Mouse (Mus musculus): ENCODE data around the gene Fbxo46. TPM values are rescaled to one million over a fixed set of nuclear protein-coding genes. Genes with fewer than 3 reads are reported as not detected.
A peak's percentile ranks its signal among the peaks of the same experiment; 100 is the strongest.
"Not testable (repeated sequence)": the region's sequence is repeated elsewhere in the genome, so short reads cannot be mapped to it uniquely, and the experiment has no call there.

Gene Fbxo46
- total RNA-seq, 2 experiments from 2014 or later, result 4.6 to 5.3 TPM

DNA sequence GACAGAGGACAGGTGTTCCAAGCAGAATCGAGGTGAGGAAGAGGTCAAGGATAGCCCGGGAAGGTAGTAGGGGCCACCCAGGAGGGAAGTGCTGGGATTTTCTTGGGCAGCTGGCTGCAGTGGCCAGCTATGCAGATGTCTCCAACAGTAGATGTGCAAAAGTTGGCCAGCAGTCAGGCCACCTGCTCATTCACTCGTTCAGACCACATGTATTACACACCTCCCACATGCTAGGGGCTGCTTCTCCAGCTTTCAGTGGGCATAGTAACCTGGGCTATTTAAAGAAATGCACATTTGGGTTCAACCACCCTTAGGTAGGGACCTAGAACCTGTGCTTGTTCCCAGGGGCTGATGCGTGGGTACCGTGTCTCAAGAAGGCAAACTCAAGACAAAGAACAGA lies 8.1 kb downstream of the Fbxo46 start:
- DNase-seq, result no peak
- intact Hi-C loops (cut with DNase I), result no loop called here

DNA sequence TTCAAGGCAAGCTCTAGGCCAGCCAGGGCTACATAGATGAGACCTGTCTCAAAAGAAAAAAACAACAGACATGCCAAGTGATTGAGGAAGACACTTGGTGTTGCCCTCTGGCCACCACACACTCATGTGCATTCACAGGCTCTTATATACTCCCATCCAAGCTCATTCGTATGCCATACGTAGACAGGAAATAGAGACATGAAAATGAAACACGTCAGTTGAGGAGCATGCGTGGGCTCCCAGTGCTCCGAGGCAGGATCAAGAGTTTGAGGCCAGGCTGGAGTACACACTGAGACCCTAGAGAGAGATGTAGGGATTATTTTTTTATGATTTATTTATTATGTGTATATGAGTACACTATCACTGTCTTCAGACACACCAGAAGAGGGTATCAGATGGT lies 9.7 kb downstream of the Fbxo46 start:
- DNase-seq, result no peak
- intact Hi-C loops (cut with DNase I), result no loop called here

DNA sequence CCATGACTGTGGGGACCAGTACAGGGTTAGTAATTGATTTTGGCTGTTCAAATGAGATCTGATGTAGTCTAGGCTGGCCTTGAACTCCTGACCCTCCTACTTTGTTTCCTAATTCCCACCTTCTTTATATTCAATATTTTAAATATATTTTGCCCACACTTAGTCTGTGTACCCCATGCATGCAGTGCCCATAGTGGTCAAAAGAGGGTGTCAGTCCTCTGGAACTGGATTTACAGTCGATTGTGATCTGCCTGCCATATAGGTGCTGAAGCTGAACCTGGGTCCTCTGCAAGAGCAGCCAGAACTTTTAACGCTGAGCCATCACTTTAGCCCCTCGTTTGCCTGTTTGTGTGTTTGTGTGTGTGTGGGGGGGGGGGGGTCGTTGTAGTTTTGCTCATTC lies 11.0 kb downstream of the Fbxo46 start:
- intact Hi-C loops (cut with DNase I), result no loop called here
- DNase-seq, result no peak

DNA sequence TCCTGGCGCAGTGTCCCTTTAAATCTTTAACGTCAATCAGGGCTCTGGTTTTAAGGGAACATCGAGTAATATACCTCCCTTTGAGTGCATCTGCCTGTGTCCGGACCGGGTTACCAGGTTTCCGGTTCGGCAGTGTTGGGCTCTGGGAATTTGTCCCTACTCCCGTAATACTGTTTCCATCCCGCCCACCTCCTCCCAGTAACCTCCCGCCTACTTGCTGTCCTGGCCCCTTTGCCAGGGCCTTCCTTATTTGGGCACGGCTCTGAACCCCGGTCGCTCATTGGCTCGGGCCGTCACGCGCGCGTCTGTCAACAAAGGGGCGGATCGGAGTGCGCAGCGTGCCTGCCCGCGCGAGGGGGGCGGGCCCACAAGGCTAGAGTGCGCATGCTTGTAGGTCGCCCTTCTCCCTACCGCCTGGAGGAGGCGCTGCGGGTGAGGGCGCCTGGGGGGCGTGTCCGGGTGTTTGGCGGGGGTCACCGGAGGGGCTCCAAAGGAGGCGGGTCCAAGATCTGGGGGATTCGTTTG lies 11.7 kb downstream of the Fbxo46 start:
- DNase-seq, result peak; percentile 92 to 93
- intact Hi-C loops (cut with DNase I), result no loop called here

DNA sequence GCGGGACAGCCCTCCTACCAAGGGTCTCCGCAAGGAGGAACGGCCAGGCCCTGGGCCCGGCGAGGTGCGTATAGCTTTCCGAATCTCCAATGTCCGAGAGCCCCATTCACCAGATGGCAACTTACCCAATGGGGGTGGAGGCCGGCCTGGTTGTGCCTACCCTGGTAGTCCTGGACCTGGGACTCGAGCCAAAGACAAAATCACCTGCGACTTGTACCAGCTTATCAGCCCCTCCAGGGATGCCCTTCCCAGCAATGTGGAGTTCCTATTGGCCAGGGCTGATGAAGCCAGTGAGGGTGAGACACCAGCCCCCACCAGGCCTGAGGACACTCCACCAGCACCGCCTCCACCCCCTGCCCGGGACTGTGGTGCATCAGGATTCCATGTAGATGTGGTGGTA lies 16.5 kb downstream of the Fbxo46 start:
- DNase-seq, result no peak
- intact Hi-C loops (cut with DNase I), result no loop called here

GRCm38 (mm10) chr7:19136673-19137334 lies 17.1 kb downstream of the Fbxo46 start:
- intact Hi-C loops (cut with DNase I), result no loop called here
- DNase-seq, result no peak

DNA sequence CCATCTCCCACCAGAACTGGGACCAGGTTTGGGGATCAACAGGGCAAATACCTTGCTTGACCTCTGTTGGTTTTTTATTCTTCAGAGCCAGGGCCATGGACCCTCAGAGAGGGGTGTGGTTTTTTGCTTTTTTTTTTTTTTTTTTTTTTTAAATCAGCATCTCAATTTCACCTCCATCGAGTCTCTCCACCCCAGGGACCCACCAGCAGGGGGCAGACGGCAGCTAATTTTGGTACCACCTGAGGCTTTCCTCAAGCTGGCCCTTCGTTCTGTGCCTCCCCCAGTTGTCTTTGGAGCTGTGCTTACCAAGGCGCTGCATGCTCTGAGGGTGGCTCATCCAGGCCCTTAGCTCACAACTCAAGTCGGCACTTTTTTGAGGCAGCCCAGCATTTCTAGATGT lies 17.7 kb downstream of the Fbxo46 start:
- peak in 1 of 2 experiments; percentile 53 for DNase-seq
- intact Hi-C loops (cut with DNase I), result no loop called here

- DNase-seq, result no peak
- intact Hi-C loops (cut with DNase I), result no loop called here
Observed at GRCm38 (mm10) chr7:19146793-19147192, 27.1 kb downstream of the Fbxo46 start.

DNA sequence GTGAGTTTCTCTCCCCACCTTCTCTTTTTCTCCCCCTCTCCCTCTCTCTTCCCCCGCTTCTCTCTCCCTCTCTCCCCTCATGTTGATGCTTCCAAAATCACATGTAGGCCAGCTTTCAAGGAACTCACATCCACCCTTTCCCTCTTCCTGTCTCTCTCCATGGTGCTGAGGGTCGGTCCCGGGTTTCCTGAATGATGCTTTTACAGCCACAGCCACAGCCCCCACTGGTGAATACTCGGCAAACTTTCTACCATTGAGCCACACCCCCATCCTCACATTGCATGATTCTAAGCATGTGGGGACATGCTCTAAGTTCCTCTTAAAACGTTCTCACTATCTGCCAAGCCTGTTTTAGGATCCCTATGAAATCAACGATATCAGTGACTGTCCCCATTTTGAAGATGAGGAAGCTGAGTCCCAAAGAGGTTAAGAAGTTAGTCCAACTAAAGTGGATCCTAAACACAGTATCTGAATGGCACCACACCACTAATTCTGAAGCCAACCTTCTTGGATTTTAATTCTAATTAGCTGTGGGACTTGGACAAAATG lies 27.9 kb downstream of the Fbxo46 start:
- no peak for DNase-seq
- intact Hi-C loops (cut with DNase I), result loop anchor here (1.0 kb wide), 1 partner anchor 13 kb away; no protein-coding TSS in a partner anchor

GRCm38 (mm10) chr7:19148180-19148874 lies 28.7 kb downstream of the Fbxo46 start:
- intact Hi-C loops (cut with DNase I), result loop anchor here (1.0 kb wide), 1 partner anchor 14 kb away; no protein-coding TSS in a partner anchor

GRCm38 (mm10) chr7:19148875-19149541 lies 29.3 kb downstream of the Fbxo46 start, which contains the start of gene Qpctl:
Qpctl (minus strand) TSS chr7:19149291.
- DNase-seq, result peak; percentile 94 to 96
- intact Hi-C loops (cut with DNase I), result loop anchor here (1.0 kb wide), 1 partner anchor 15 kb away; no protein-coding TSS in a partner anchor

More at GRCm38 (mm10) chr7:19148180-19148874, 28.7 kb downstream of the Fbxo46 start:
- DNase-seq, result no peak

- peak; percentile 97 to 99 for DNase-seq
- intact Hi-C loops (cut with DNase I), result no loop called here
Observed at GRCm38 (mm10) chr7:19149626-19150025, 30.0 kb downstream of the Fbxo46 start, which contains the start of gene Snrpd2. Snrpd2 (plus strand) TSS chr7:19149722.

DNA sequence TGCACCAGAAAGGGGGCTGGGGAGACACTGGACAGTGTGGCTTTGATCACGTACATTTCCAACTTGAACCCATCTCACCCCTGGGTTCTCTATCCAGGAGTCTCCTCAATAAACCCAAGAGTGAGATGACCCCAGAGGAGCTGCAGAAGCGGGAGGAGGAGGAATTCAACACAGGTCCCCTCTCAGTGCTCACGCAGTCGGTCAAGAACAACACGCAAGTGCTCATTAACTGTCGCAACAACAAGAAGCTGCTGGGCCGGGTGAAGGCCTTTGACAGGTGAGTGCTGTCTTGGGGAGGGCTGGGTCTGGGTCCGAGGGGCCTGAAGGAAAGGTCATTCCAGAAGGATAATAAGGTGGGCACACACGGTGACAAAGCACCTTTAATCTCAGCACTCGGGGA lies 31.5 kb downstream of the Fbxo46 start:
- intact Hi-C loops (cut with DNase I); DNase-seq: not testable (repeated sequence)

DNA sequence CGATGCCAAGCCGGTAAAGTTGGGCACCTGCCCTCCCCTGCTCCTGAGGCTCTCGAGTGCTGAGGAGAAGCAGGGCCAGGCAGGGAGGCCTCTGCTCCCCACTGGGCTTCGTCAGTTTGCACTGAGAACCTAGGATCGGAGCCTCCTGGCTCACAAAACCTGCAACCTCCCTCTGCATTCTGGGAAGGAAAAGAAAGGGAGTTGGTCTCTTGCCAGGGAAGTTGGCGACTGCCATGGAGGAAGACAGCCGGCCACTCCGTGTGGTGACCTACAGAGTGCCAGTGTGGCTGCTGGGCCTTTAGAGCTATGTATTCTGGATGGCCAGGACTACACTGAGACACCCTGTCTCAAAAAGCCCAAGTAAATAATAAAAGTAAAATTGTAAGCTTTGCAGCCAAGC lies 35.1 kb downstream of the Fbxo46 start:
- DNase-seq, result no peak
- intact Hi-C loops (cut with DNase I), result loop anchor here (5.0 kb wide), 1 partner anchor 143 kb away; no protein-coding TSS in a partner anchor

DNA sequence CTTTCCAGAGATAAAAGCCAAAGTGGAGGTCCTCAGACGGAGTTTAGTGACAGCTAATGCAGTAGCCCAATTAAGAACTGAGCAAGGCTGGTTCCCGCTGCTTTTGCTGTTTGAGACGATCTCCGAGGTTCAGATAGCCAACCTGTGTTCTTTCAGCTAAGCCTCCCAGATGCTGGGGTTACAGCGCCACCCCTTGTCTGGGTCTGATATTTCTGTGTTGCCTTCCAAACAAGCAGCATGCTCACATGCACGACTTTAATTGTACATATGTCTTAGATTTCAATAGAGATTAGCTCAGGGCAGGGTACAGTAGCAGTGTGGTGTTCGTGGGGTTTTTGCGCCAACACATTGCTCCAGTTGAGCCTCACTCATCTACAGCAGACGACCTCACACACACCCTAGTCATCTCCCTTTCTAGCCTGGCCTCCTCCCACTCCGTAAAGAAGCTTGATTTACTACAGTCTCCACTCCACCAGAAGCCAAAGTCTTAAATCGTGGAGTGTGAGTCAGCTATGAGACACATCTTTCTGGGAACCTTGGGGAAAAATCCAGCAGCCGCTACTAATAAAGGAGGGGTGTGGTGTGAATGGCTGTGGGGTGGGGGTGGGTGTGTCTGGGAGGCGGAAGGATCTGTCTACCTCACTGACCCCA lies 36.3 kb downstream of the Fbxo46 start:
- no peak for DNase-seq
- intact Hi-C loops (cut with DNase I), result loop anchor here (2.0 to 5.0 kb wide), 2 partner anchors 53 to 141 kb away; no protein-coding TSS in a partner anchor

DNA sequence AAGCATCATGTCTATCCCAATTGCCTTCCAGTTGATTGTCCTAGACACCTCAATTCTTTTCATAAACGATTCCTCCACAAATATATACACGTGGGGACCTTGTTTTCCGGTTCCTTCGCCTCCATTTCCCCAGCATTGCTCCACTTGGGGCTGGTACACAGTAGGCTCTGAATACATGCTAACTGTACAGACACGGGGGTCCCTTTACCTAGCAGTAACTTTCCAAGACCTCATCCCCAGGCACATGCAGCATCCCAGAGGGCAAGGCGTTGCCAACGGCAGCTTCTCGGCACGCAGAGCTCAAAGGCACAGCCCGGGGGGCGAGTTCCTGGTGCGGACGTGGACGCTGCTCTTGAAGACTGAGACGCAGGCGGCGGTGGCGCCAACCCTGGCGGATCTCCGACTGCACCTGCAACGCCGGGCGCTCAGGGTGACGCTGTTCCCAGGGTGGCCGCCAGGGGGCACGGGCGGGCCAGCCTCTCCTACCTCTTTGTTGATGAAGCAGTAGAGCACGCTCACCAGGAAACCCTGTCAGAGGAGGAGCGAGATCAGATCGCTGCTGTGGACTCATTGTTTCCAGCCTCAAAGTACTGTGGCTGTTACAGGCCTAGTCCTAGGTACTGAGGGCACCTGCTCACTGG lies 37.6 kb downstream of the Fbxo46 start:
- intact Hi-C loops (cut with DNase I), result loop anchor here (1.0 to 5.0 kb wide), 3 partner anchors 15 to 140 kb away; no protein-coding TSS in a partner anchor
- peak; percentile 91 to 95 for DNase-seq

- intact Hi-C loops (cut with DNase I), result loop anchor here (5.0 kb wide), 1 partner anchor 139 kb away; no protein-coding TSS in a partner anchor
Observed at GRCm38 (mm10) chr7:19158601-19159000, 38.9 kb downstream of the Fbxo46 start.

DNA sequence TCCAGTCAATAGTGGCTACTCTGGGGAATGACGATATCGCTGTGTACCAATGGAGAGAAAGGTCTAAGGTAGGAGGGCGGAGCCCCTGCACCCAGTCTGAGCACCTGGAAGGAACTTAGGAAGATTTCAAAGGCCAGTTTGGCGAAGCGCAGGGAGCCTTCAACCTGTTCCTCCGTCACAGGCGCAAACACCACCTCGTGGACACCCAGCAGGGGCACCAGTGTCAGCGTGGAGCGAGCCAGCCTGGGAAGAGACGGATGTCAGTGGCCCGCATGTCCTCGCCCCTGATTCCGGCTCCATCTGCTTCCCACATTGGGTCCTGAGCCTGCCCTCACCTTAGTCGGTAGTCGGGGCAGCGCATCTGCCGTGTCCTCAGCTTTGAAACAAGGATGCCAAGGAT lies 39.8 kb downstream of the Fbxo46 start:
- intact Hi-C loops (cut with DNase I), result loop anchor here (5.0 kb wide), 1 partner anchor 138 kb away; no protein-coding TSS in a partner anchor
- no peak for DNase-seq

More at GRCm38 (mm10) chr7:19158601-19159000, 38.9 kb downstream of the Fbxo46 start:
- no peak for DNase-seq

GRCm38 (mm10) chr7:19160115-19160514 lies 40.5 kb downstream of the Fbxo46 start:
- intact Hi-C loops (cut with DNase I), result no loop called here
- no peak for DNase-seq
